Mouse (Mus musculus) cerebellum, adult 8-10 months (tissue): ENCODE data around the gene Batf2.
"Not testable (repeated sequence)": the region's sequence is repeated elsewhere in the genome, so short reads cannot be mapped to it uniquely, and the experiment has no call there.

Source experiments
- DNase-seq: peaks from one replicate; pipeline ENCODE4 v3.0.0; 2022

Batf2 gene

DNA sequence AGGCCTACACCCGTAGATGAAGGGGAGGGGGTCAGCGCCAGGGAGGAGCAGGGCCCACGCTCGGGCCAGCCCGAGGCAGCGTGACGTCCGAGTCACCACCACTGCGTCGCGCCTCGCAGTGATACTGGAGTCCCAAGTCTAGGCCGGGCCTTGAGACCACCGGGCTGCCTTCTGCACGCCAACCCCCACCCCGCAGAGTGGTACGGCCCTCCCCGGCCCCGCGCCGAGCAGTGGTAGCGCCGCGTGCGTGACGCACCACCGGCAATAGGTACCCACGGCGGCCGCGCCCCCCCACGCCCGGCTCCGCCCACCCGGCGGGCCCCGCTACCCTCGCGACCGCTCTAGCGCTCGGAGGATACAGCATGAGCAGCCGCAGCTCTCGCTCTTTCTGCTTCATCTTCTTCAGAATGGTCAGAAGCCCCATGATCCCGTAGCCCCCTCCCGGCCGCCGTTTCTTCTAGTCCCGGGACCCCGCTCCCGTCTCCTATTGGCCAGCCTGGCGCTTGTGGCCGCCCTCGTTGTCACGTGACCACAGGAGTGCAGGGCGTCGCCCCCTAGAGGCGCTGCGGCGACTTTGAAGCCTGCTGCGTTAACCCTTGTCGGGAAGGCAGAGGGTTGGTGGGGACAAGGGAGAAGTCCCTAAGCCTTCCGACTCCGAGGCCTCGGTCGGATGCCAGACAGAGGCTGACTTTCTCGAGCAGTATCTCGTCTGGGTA, at the start of gene Batf2:
Gene Batf2 (plus strand): TSS at position 306 of the 716 bp plus-strand sequence.
- DNase-seq = peak; percentile 92

DNA sequence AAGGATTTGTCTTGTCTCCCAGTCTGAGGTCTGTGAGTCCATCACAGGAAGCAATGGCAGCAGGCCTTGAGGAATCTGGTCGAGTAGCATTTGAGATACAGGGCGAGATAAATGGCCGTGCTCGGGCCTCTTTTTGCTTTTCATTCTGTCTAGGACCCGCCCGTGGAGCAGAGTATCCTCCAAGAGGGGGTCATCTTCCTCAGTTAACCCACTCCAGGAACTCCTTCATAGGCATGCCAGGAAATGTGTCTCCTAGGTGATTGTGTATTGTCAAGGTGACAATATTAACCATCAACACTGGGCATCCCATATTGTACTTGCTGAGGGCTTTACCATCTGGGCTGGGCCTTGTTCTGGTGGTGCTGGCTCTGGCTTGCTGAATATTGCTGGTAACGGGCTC, 46.7 kb upstream of the Batf2 start, which contains the start of gene AC131692.1:
Gene AC131692.1 (plus strand): TSS at position 301 of the 400 bp plus-strand sequence.
- DNase-seq = no peak

DNA sequence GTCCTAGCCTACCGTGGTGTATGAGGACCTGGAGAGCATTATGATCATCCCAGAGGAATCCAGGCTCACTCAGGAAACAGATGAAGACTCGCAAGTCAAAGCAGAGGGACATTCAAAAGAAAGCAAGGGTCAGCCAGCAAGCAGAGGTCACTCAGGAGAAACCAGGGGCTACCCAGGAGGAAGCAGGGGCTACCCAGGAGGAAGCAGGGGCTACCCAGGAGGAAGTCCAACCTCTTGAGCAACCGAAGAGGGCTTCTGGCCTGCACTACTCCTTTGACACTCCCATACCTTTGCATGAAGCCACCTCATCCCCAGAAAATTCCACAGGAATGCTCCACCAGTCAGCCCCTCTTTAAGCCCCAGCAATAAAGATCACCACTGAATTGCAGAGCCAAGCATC, 42.9 kb upstream of the Batf2 start:
- DNase-seq = no peak

DNA sequence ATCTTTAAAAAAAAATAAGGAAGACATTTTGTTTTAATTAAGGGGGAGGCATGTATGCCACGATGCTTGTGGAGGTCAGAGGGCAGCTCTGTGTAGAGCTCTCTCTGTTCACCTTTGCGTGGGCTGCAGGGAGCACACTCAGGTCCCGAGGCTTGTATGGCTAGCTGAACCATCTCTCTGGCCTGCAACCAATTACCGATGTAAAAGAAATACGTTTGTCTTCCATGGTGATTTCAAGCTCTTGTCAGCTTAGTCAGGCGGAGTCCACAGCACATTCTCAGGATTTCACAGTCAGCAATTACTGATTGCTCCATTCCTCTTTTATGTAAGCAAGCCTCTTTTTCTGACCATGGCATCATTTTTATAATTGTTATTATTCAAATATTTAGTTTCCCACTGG, 39.6 kb upstream of the Batf2 start:
- no peak for DNase-seq

DNA sequence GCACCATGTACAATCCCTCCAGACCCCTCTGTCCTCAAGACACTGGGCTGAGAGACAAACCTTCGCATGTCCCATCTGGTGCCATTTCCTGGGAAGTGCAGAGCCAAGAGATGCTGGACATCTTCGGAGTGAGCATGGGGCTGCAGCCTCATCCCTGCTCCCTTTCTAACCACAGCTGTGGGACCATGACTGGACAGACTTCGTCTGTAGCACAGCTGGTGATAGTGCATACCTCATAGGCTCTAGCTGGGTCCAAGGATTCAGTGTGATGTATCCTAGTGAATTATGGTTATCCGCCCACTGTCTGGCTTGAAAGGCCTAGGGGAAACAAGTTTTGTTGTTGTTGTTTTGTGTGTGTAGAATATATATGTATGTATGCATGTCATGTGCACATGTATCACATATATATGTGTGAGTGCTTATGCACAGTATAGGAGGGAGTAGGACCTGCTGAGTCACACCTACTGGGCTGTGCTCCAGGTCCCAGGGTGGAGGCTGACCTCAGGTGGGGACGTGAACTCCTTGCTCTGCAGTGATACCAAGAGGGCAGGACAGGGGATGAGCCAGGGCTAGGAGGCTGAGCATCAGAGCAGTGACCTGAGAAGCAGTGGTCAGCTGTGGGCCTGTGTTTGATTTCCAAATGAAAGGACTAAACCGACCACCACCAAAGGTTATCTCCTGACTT, 38.5 kb upstream of the Batf2 start:
- no peak for DNase-seq

DNA sequence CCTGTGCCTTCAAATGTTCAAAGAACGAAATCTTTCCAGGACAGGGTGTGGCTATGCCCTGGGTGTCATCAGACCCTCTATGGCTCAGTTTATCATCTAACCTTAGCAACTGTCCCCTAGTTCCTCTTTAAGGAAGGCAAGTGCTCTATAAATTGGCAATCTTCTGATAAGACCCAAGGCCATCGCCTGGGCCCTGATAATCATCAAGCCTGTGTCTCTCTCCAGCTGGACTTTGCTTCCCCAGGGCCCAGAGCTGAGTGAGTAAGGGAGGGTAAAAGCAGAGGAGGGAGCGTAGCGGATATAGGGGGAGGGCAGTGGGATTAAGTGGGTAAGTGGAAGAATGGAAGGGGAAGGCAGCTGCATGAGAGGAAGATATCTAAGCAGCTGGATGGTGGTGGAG, 36.3 kb upstream of the Batf2 start:
- DNase-seq = no peak

DNA sequence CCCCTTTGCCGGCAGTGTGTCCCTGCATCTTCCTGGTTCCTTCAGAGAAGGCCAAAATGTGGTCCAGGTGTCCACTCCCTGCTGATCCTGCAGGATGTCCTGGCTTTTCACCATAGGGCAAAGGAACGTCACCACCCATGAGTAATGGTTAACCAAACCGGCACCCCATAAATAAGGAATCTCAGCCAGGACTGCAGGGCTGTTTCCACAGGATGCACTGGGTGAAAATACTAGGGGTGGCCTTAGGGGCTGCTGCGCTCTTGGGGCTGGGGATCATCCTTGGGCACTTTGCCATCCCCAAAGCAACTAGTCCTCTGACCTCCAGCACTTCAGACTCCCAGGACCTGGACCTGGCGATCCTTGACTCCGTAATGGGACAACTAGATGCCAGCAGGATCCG, 35.2 kb upstream of the Batf2 start, which contains the start of gene Naaladl1:
Gene Naaladl1 (plus strand): TSS at position 197 of the 400 bp plus-strand sequence.
- no peak for DNase-seq

DNA sequence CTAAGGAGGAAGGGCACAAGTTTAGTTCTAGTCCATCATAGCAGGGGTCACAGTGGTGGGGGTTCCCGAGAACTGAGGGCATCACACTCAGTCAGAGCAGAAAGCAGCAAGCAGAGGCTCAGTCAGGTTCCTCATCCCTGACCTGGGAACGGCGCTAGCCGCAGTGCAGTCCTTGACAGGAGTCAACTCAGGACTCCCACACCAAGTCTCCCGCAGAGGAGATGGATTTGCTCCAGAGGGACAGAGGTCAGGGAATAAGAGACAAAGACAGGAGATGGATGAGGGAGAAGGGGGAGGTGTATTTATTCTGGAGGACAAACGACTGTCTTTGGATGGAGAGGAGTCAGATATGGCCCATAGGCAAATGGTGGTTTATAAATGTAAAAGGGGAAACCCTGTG, 27.7 kb upstream of the Batf2 start:
- no peak for DNase-seq

DNA sequence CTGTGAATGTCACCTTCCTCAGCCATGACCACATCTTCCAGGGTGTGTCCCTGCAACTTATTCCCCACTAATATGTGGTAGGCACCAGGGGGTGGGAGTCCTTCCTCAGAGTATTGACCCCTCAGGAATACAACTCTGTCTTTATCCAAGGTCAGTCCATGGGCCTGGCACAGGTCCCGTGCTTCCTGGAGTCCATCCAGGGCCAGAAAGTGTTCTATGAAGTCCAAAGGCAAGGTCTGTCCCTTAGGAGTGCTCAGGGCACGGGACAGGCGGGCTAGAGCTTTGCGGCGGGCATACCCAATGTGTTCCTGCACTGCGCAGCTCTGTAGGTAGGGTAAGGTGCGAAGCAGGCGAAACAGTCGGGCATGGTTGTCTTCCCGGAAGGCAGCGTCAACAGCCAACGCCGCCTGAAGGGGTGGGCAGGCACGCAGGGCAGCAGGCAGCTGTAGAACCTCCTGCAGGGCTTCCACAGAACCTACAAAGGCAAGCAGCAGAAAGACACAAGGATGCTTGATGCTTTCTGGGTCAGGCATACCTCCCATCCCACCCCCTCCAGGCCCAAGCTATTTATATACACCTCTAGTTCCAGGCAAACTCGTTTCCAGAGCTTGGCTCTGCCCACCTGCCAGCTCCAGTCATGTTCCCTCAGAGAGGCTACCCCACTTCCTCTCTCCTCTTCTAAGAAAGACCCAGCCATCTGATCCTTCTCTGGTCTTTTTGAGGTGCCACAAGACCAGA, 24.5 kb upstream of the Batf2 start:
- no peak for DNase-seq

DNA sequence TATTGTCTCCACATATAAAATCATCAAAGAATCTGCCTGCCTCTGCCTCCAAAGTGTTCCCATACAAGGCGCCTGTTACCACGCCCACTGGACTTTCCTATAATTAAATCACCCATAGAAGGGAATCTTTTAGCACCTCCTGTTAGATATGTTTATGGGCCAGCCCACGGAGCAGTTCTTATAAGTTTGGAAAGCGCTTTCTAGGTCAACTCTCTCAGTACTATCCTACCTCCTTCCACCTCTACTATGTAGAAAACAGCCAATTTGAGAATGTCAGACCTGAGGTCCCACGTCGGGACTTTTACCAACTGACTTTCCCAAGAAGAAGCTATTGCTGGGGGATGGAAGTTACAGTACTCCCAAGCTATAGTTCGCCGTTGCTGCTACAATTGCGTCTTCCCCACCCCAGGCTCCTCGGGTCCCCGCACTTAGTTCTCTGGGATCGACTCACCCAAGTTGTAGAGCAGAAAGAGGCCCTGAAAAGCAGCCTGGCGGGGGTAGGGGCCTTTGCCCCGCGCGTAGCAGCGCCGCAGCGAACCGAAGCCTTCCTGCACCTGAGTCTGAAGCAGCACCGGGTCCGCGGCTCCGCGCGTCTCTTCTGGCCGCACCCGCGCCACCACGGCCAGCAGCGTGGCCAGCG, 23.3 kb upstream of the Batf2 start:
- no peak for DNase-seq

DNA sequence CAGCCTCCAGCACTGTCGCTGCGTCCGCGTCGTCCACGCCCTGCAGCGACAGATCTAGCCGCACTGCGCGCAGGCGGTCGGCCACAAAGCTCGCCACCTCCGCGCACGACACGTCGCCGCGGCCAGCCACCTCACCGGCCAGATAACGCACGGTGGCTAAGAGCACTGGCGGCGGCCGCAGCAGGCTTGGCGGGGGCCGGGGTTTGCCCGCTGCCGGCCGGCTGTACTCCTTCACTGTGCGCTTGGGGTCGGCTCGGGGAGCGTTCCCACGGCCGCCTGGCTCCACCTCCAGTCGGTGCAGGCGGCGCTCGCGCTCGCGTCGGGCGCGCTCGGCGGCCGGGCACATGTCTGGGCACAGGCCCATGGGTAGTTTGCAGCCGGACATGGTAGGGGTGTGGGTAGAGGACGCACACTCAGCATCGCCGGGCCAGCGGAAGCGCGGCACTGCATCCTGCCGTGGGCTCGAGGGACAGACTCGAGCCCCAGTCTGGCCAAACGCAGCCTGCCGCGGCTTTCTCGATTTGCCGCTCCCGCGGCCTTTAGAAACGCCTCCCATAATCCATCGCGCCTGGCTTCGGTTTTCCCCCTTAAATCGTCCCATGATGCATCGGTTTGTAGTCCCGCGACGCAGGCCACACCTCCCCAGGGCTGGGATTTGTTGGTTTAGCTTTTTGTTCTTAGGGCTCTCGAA, 22.7 kb upstream of the Batf2 start, which contains the start of gene Sac3d1:
Gene Sac3d1 (minus strand): TSS at position 665 of the 691 bp plus-strand sequence.
- DNase-seq = peak; percentile 83

DNA sequence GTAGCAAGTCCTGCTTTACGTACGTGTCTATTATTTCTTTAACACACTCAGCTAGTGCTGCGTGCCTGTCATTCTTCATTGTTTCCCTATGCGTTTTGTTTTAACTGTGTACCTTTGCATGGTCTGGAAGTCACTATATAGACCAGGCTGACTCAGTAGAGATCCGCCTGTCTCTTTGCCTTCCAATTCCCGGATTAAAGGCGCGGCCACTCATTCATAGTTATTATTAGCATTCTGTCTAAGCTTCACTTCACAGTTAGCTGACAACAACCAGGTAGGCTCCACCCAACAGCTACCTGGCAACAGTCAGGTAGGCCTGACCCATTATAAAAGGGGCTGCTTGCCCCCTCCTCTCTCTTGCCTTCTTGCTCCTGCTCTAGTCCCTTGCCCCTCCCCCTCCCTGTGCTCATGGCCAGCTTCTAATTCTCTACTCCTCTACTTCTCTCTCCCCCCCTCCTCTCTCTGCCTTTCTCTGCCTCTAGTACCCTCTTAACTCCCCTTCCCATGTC, 22.1 kb upstream of the Batf2 start:
- DNase-seq = no peak

DNA sequence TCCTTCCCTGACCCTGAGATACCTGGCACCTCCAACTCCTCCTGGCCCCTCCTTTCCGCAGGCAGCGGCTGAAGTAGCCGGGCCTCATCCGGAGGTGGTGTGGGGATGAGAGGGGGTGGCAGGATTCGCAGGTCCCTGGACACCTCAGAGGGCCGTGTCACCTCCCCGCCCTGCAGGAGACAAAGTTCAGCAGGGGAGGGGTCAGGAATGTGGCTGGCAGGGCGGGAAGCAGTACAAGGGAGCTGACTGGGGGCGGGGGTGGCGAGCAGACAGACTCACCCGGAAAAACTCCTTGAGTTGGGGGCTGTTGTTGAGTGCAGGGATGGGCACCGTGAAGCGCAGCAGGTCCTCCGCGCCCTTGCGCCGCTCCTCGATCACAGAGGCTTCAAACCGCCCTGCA, 19.0 kb upstream of the Batf2 start:
- DNase-seq = no peak

DNA sequence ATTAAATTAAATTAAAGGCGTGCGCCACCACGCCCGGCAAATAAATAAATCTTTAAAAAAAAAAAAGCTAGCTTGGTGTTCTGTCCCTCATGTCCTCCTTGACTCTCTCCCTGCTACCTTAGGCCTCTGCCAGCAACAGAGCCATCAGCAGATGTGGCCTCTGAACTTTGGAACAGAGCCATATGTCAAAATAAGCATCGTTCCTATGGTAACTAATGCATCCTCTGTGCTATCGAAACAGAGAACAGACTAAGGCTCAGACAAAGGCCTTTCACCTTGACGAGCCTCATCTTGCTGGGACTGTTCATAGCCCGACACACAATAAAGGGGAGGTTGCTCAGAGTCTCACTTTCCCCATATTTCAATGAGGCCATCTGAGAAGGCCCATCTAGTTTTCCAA, 17.5 kb upstream of the Batf2 start:
- no peak for DNase-seq

DNA sequence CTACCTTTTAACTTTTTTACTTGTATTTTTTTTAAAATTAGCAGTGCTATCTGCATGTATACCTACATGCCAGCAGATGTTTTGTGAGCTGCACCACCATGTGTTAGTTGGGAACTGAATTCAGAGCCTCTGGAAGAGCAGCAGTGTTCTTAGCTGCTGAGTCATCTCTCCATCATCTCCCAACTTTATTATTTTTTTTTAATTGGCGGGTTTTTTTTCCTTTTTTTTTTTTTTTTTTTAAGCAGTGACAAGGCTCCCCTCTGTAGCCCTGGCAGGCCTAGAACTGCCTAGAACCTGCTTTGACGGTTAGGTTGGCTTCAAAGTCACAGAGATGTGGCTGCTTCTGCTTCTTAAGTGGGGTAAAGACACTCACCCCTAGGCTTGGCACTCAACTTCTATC, 15.9 kb upstream of the Batf2 start:
- no peak for DNase-seq

DNA sequence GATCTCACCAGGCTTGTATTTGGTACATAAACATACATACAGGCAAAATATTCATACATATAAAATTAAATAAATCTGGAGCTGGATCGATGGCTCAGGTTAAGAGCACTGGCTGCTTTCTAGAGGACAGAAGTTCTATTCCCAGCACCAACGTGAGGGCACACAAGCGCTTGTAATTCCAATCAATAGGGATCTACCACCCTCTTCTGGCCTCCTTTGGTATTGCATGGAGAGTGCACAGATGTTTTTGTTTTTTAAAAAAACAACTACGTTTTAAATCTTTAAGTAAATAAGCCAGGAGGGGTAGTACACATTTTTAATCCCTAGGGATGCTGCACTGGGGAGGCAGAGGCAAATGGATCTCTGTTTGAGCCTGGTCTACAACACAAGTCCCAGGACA, 14.5 kb upstream of the Batf2 start:
- DNase-seq = peak; percentile 65

DNA sequence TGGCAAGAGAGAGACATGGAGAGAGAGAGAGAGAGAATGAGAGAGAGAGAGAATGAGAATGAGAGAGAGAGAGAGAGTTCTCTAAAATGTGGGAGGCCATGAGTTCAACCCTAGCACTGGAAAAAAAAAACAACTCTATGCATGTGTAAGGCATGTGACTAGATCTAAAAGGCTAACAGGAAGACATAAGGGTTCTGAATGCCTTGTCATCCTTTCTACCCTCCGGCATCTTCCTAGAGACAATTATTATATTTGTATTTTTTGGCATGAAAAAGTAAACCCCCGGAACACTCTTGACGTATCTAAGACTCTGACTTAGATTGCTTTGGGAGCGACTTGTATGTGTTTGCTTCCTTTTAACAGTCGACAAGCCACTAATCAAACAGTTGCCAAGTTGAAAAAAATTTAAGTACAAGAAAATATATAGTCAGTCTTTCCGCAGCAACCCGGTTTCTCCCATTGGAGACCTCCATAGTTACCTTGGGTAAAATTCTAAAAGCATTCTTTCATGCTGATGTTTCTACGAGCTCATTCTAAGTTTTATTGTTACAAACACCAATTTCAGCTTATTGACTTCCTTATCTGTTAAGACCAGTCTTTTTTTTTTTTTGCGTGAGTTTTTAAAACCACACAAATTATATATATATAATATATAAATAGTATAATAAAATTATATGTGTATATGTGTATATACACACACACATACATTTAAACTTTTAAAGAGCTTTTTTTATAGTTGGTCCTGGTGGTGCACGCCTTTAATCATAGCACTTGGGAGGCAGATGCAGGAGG, 13.8 kb upstream of the Batf2 start:
- no peak for DNase-seq

DNA sequence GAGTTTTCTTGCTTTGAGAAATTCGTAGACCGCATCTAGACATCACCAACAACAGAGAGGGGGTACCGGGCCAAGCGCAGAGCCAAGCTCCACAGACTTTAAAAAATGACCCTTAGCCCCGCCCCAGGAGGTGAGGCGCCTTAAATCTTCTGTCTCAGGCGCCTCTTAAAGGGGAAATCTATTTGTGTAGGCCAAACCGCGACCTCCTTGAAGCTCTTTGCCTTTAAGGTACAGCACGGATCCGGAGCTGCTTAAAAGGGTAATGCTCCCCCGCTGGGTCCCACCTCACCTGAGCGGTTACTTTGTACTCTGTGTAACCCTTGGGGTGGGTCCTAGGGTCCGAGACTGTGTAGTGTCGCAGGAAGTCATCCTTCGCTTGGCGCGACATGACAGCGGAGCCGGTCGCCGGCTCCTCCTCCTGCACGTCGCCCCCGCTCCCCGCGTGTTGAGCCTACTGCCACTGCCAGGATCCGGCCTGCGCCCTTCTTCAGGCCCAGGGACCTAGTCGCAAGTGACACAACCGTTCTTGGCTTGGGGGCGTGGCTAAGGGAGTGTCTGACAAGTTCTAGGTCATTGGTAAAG, 12.9 kb upstream of the Batf2 start, which contains the start of gene Snx15:
Gene Snx15 (minus strand): TSS at position 545 of the 582 bp plus-strand sequence.
- DNase-seq = peak; percentile 96

DNA sequence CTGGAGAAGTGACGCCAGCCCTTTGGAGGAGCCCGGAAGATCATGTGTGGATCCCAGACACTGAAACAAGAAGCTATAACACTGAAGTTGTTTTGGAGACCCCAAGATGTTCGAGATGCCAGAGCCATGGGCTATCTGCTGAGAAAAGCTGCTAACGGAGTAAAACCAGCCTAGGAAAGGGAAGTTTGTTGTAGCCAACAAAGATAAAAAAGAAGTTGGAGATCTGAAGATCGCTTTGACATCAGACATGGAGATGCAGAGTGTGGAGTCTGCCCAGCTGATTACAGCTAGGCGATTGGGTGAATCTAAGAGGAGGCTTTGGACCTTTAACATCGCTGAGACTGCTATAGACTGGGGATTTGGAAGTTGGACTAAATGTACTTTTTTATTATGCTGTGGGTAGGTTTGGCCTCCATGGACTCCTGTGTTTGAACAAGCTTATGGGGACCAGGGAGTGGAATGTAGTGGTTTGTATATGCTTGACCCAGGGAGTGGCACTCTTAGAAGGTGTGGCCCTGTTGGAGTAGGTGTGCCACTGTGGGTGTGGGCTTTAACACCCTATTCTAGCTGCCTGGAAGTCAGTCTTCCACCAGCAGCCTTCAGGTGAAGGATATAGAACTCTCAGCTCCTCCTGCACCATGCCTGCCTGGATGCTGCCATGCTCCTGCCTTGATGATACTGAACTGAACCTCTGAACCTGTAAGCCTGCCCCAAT, 10.2 kb upstream of the Batf2 start:
- not testable (repeated sequence) for DNase-seq

DNA sequence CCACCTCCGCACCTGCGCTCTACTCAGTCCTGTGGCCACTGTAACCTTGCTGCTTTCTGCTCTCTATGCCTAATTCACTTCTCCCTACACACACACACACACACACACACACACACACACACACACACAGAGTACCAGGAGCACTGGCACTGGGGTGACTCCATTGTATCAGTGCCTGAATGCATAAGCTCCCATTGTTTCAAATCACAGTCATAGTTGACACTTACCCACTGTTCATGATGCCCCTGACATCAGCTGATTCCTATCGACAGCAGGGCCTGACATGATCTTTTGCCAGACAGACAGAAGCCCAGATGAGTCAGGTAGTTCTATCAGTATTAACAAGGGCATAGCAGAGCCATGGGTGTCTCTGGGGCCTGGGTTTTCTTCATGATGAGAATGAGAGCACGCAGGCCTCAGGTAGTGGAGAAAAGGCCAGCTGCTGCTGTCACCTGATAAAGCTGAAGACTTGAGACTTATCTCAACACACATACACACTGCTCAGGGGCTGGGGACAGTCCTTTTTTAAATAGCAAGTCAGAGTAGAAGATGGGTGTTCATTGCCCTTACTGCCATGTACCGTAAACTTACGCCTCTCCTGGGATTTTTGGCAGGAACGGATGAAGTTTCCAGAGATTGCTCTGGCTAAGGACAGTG, 8.5 kb upstream of the Batf2 start:
- DNase-seq = no peak
